Mouse (Mus musculus): ENCODE results near the gene Ptprr. TPM values are rescaled to one million over a fixed set of nuclear protein-coding genes. Genes with fewer than 3 reads are reported as not detected.

The Ptprr gene
- polyA plus RNA-seq, 1 experiment: 59.4 TPM

GRCm38 (mm10) chr10:116199035-116199434 lies 181.0 kb downstream of the Ptprr start:
- Histone ChIP-seq H3K4me3 (replicated peaks; ENCODE audit: insufficient read depth, low read depth, low read length) (no peak overlapping the region), H3K4me1 (ENCODE audit: control insufficient read depth, insufficient read depth, low read length) (peaks cover 6% of the 10 kb centered on the region), H3K27ac (ENCODE audit: insufficient read depth, low read length) (no peak overlapping the region), H3K27me3 (ENCODE audit: control insufficient read depth, insufficient read depth, low read length) (no peaks in the 10 kb centered on the region)
- TF ChIP-seq CTCF (IDR thresholded peaks at IDR 0.05; ENCODE audit: borderline replicate concordance, insufficient read depth, low read depth, low read length) (peak; percentile 57; the same call in 1 of the 2 replicates), POLR2A (IDR thresholded peaks at IDR 0.05; ENCODE audit: borderline replicate concordance, insufficient read depth, low read length) (no peak)
- WGBS: 22% methylated on average over 5 of the region's 5 CpGs
- DNase-seq: peak in 1 of 2 experiments; percentile 21

- Histone ChIP-seq H3K4me1 (ENCODE audit: control insufficient read depth, insufficient read depth, low read length) (peaks cover under 1% of the 10 kb centered on the region; the same call in 1 of the 2 replicates), H3K4me3 (replicated peaks; ENCODE audit: insufficient read depth, low read depth, low read length) (no peak overlapping the region), H3K27me3 (ENCODE audit: control insufficient read depth, insufficient read depth, low read length) (no peaks in the 10 kb centered on the region), H3K27ac (ENCODE audit: insufficient read depth, low read length) (no peak overlapping the region)
- no peak for DNase-seq
- TF ChIP-seq CTCF (IDR thresholded peaks at IDR 0.05; ENCODE audit: borderline replicate concordance, insufficient read depth, low read depth, low read length) (no peak), POLR2A (IDR thresholded peaks at IDR 0.05; ENCODE audit: borderline replicate concordance, insufficient read depth, low read length) (no peak)
- WGBS: 84% methylated on average over 8 of the region's 8 CpGs
Observed at GRCm38 (mm10) chr10:116201542-116201941, 183.5 kb downstream of the Ptprr start.

- Histone ChIP-seq H3K27me3 (ENCODE audit: control insufficient read depth, insufficient read depth, low read length) (no peaks in the 10 kb centered on the region), H3K4me3 (replicated peaks; ENCODE audit: insufficient read depth, low read depth, low read length) (no peak overlapping the region), H3K27ac (ENCODE audit: insufficient read depth, low read length) (no peak overlapping the region), H3K4me1 (ENCODE audit: control insufficient read depth, insufficient read depth, low read length) (no peaks in the 10 kb centered on the region; the same call in 1 of the 2 replicates)
- 67% methylated on average over 15 of the region's 15 CpGs for WGBS
- no peak for TF ChIP-seq POLR2A (IDR thresholded peaks at IDR 0.05; ENCODE audit: borderline replicate concordance, insufficient read depth, low read length)
- no peak for TF ChIP-seq CTCF (IDR thresholded peaks at IDR 0.05; ENCODE audit: borderline replicate concordance, insufficient read depth, low read depth, low read length)
- DNase-seq: no peak
Observed at GRCm38 (mm10) chr10:116205580-116206358, 187.8 kb downstream of the Ptprr start.

- 89% methylated on average over 11 of the region's 11 CpGs for WGBS
- TF ChIP-seq POLR2A (IDR thresholded peaks at IDR 0.05; ENCODE audit: borderline replicate concordance, insufficient read depth, low read length) (no peak), CTCF (IDR thresholded peaks at IDR 0.05; ENCODE audit: borderline replicate concordance, insufficient read depth, low read depth, low read length) (no peak)
- Histone ChIP-seq H3K4me1 (ENCODE audit: control insufficient read depth, insufficient read depth, low read length) (no peaks in the 10 kb centered on the region; the same call in 1 of the 2 replicates), H3K4me3 (replicated peaks; ENCODE audit: insufficient read depth, low read depth, low read length) (no peak overlapping the region), H3K27me3 (ENCODE audit: control insufficient read depth, insufficient read depth, low read length) (no peaks in the 10 kb centered on the region), H3K27ac (ENCODE audit: insufficient read depth, low read length) (no peak overlapping the region)
- no peak for DNase-seq
Observed at GRCm38 (mm10) chr10:116206449-116206848, 188.4 kb downstream of the Ptprr start.

- H3K27me3 ChIP-seq (ENCODE audit: control insufficient read depth, insufficient read depth, low read length): no peaks in the 10 kb centered on the region
- DNase-seq: peak; percentile 33 to 36
- 41% methylated on average over 9 of the region's 9 CpGs for WGBS
- TF ChIP-seq CTCF (IDR thresholded peaks at IDR 0.05; ENCODE audit: borderline replicate concordance, insufficient read depth, low read depth, low read length) (peak; percentile 80), POLR2A (IDR thresholded peaks at IDR 0.05; ENCODE audit: borderline replicate concordance, insufficient read depth, low read length) (no peak)
- no peaks in the 10 kb centered on the region; the same call in 1 of the 2 replicates for H3K4me1 ChIP-seq (ENCODE audit: control insufficient read depth, insufficient read depth, low read length)
- H3K27ac ChIP-seq (ENCODE audit: insufficient read depth, low read length): peak overlapping the region; percentile 30; the same call in 1 of the 2 replicates
- no peak overlapping the region for H3K4me3 ChIP-seq (replicated peaks; ENCODE audit: insufficient read depth, low read depth, low read length)
Observed at GRCm38 (mm10) chr10:116207987-116208726, 190.1 kb downstream of the Ptprr start.

GRCm38 (mm10) chr10:116208727-116209115 lies 190.7 kb downstream of the Ptprr start:
- Histone ChIP-seq H3K27ac (ENCODE audit: insufficient read depth, low read length) (no peak overlapping the region), H3K27me3 (ENCODE audit: control insufficient read depth, insufficient read depth, low read length) (no peaks in the 10 kb centered on the region), H3K4me3 (replicated peaks; ENCODE audit: insufficient read depth, low read depth, low read length) (no peak overlapping the region), H3K4me1 (ENCODE audit: control insufficient read depth, insufficient read depth, low read length) (no peaks in the 10 kb centered on the region; the same call in 1 of the 2 replicates)
- WGBS: 53% methylated on average over 9 of the region's 9 CpGs
- TF ChIP-seq POLR2A (IDR thresholded peaks at IDR 0.05; ENCODE audit: borderline replicate concordance, insufficient read depth, low read length) (no peak), CTCF (IDR thresholded peaks at IDR 0.05; ENCODE audit: borderline replicate concordance, insufficient read depth, low read depth, low read length) (no peak)
- DNase-seq: no peak

GRCm38 (mm10) chr10:116212127-116212526 lies 194.1 kb downstream of the Ptprr start:
- DNase-seq: no peak
- Histone ChIP-seq H3K27ac (ENCODE audit: insufficient read depth, low read length) (no peak overlapping the region), H3K4me1 (ENCODE audit: control insufficient read depth, insufficient read depth, low read length) (no peaks in the 10 kb centered on the region; the same call in 1 of the 2 replicates), H3K27me3 (ENCODE audit: control insufficient read depth, insufficient read depth, low read length) (no peaks in the 10 kb centered on the region), H3K4me3 (replicated peaks; ENCODE audit: insufficient read depth, low read depth, low read length) (no peak overlapping the region)
- 33% methylated on average over 3 of the region's 3 CpGs for WGBS
- no peak for TF ChIP-seq CTCF (IDR thresholded peaks at IDR 0.05; ENCODE audit: borderline replicate concordance, insufficient read depth, low read depth, low read length)
